Mouse (Mus musculus) CH12.LX (cell line): ENCODE measurements at regions not wholly inside any gene's neighbourhood (a gene's known extent, or its start where the extent isn't known, plus 50 kb on each side); places are given as distances from the start of the nearest gene placed in this dataset.

ENCODE experiments used
- CHD2 ChIP-seq: IDR thresholded peaks from 2 replicates; pipeline ENCODE4 v1.6.1; 2011; ENCODE audit warnings: low read length, improper control_type of control experiment
- CTCF ChIP-seq, 2 experiments: IDR thresholded peaks in 1 of 2; conservative IDR thresholded peaks in 1 of 2; 2 replicates each; pipeline ENCODE4 v1.5.1; 2011 to 2012; ENCODE audit warnings: low read depth in 2 of 2, low read length in 2 of 2, improper control_type of control experiment in 1 of 2, inconsistent platforms in 1 of 2, mild to moderate bottlenecking in 1 of 2, moderate library complexity in 1 of 2
- EP300 ChIP-seq: IDR thresholded peaks from 2 replicates; pipeline ENCODE4 v1.6.1; 2011; ENCODE audit warnings: low read length, improper control_type of control experiment
- ZNF384 ChIP-seq: IDR thresholded peaks from 2 replicates; pipeline ENCODE4 v1.6.1; 2012; ENCODE audit warnings: low read depth, low read length, improper control_type of control experiment, inconsistent platforms

DNA sequence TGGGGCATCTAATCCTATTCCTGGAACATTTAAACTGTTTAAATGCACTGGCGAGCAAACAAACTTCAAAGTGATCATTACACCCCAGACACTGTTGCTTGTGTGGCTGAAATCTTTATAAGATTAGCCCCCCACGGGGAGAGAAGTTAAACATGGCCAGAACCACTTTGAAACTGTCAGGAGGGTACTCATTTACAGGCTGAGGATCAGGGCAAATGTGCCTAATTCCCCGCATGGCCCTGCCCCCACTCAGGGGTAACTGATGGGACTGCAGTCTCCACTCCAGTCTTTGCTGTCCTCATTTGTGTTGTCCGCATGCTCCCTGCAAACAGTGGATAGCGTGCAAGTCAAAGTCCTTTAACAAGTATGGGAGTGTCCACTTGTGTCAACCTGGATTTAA, 258.9 kb upstream of the BC052040 start:
- TF ChIP-seq EP300 (no peak), CTCF (conservative IDR thresholded peaks at IDR 0.05 in 1 of 2, IDR thresholded peaks at IDR 0.05 in 1 of 2; ENCODE audit: low read depth in 2 of 2, low read length in 2 of 2) (no peak), CHD2 (no peak), ZNF384 (no peak)
